Mouse (Mus musculus): ENCODE measurements around the gene Ccdc58. TPM values are rescaled to one million over a fixed set of nuclear protein-coding genes. Genes with fewer than 3 reads are reported as not detected.
"Not testable (repeated sequence)": the region's sequence is repeated elsewhere in the genome, so short reads cannot be mapped to it uniquely, and the experiment has no call there.

Gene Ccdc58
- 10 to 100 TPM; 57.9 to 74.7 TPM for total RNA-seq (2021)
- long read RNA-seq, experiment 1, transcript Ccdc58-203 (5 exons, 1,073 nt), result major isoform, 23 of 36 reads
- long read RNA-seq, experiment 1, partial matches to known transcripts, result 5 of 36 reads
- long read RNA-seq, experiment 1, other reads (novel, unspliced or antisense), result 4 of 36 reads
- long read RNA-seq, experiment 2, transcript Ccdc58-203 (5 exons, 1,073 nt), result major isoform, 25 of 34 reads
- long read RNA-seq, experiment 2, partial matches to known transcripts, result 6 of 34 reads
- long read RNA-seq, experiment 2, other reads (novel, unspliced or antisense), result 2 of 34 reads

- DNase-seq, result peak; percentile 97
Observed at GRCm38 (mm10) chr16:36071450-36072379, at the start of gene Ccdc58, which contains the start of gene Fam162a. Gene Ccdc58 (plus strand): TSS chr16:36071685. Gene Fam162a (minus strand): TSS chr16:36071594.

GRCm38 (mm10) chr16:36028120-36028519, 43.4 kb upstream of the Ccdc58 start:
- DNase-seq, result not testable (repeated sequence)

- peak; percentile 91 for DNase-seq
Observed at GRCm38 (mm10) chr16:36040640-36041624, 30.6 kb upstream of the Ccdc58 start, which contains the start of gene Wdr5b. Gene Wdr5b (plus strand): TSS chr16:36041190.

- no peak for DNase-seq
Observed at GRCm38 (mm10) chr16:36041625-36042020, 29.9 kb upstream of the Ccdc58 start.

- no peak for DNase-seq
Observed at GRCm38 (mm10) chr16:36043073-36043472, 28.4 kb upstream of the Ccdc58 start.

GRCm38 (mm10) chr16:36043964-36044363, 27.5 kb upstream of the Ccdc58 start:
- DNase-seq, result no peak

GRCm38 (mm10) chr16:36047538-36047937, 23.9 kb upstream of the Ccdc58 start:
- DNase-seq, result no peak

GRCm38 (mm10) chr16:36051491-36051890, 20.0 kb upstream of the Ccdc58 start:
- DNase-seq, result no peak

GRCm38 (mm10) chr16:36053524-36054275, 17.8 kb upstream of the Ccdc58 start:
- no peak for DNase-seq

GRCm38 (mm10) chr16:36054920-36055319, 16.6 kb upstream of the Ccdc58 start:
- no peak for DNase-seq

- DNase-seq, result peak; percentile 38
Observed at GRCm38 (mm10) chr16:36056416-36056815, 15.1 kb upstream of the Ccdc58 start.

- DNase-seq, result no peak
Observed at GRCm38 (mm10) chr16:36057933-36058475, 13.5 kb upstream of the Ccdc58 start.

GRCm38 (mm10) chr16:36062534-36062933, 9.0 kb upstream of the Ccdc58 start:
- not testable (repeated sequence) for DNase-seq

GRCm38 (mm10) chr16:36063315-36063714, 8.2 kb upstream of the Ccdc58 start:
- DNase-seq, result no peak

GRCm38 (mm10) chr16:36064904-36065303, 6.6 kb upstream of the Ccdc58 start:
- no peak for DNase-seq

- DNase-seq, result no peak
Observed at GRCm38 (mm10) chr16:36067694-36068093, 3.8 kb upstream of the Ccdc58 start.

- DNase-seq, result no peak
Observed at GRCm38 (mm10) chr16:36068356-36068755, 3.1 kb upstream of the Ccdc58 start.

- DNase-seq, result no peak
Observed at GRCm38 (mm10) chr16:36069819-36070575, 1.5 kb upstream of the Ccdc58 start.

GRCm38 (mm10) chr16:36071071-36071449, 425 bp upstream of the Ccdc58 start:
- DNase-seq, result no peak

GRCm38 (mm10) chr16:36072410-36073011, 1.0 kb downstream of the Ccdc58 start:
- DNase-seq, result no peak
